Mouse (Mus musculus): Measurements from ENCODE around the gene Tshz2.

GRCm38 (mm10) chr2:170062378-170062777, 429.6 kb downstream of the Tshz2 start:
- no peak for TF ChIP-seq EP300 (IDR thresholded peaks at IDR 0.05; ENCODE audit: low read depth)
- TF ChIP-seq CTCF (IDR thresholded peaks at IDR 0.05; ENCODE audit: low read depth), result no peak

Data from liver, embryonic 14.5 days (tissue).